Mouse (Mus musculus) urinary bladder, postnatal 25 days (tissue): ENCODE results near the gene Atf7ip.
"Not testable (repeated sequence)": the region's sequence is repeated elsewhere in the genome, so short reads cannot be mapped to it uniquely, and the experiment has no call there.

Experiments used
- DNase-seq: peaks from one replicate; pipeline ENCODE4 v3.0.0; 2022; ENCODE audit warnings: low spot score

The Atf7ip gene

DNA sequence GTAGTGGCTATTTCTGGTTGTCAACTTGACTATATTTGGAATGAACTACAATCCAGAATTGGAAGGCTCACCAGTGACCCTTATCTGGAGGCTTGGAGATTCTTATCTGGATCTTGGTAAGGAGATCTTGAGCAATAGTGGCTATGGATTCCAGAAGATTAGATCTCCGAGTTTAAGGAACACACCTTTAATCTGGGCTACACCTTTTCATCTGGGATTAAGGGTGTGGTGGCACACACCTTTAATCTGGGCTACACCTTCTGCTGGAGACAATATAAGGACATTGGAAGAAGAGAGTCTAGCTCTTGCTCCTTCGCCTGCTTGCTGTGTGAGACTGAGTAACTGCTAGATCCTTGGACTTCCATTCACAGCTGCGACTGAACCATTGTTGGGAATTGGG lies at the start of gene Atf7ip:
Gene Atf7ip, plus strand, starts transcription at position 301 of the 400 bp plus-strand sequence.
- DNase-seq: not testable (repeated sequence)

DNA sequence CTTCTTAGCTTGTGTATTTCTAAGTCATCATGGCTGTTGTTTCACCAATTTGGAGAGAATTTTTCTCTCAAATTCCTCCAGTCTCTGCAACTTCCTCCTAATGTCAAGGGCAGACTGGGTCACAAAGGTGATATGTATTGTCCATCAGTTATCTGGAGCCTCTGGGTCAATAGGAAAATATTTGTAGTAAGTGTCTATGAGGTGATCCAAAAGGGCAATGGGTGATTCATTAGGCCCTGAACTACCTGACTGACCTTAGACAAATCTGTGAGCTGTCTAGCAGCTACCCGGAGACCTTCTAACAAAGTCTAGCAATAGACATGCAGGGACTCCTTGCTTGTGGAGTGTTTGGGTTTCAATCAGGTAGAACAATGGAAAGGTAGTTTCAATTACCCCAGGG lies 49.7 kb upstream of the Atf7ip start:
- no peak for DNase-seq

DNA sequence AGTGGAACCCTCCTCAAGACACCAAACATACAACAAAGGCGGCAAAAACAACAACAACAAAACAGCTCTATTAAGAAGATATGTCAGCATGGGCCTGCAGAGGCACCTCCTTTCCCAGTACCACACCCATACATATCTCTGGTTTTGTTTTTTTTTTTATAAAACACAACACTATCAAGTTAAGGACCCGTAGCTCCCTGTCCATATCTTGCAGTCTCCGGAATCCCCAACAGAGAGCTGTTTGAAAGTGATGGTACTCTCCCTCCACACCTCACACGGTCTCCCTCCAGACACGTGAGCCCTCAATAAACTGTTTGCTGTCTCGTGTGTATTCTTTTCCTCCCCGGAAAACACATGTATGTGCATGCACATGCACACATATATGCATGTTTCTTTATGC lies 46.8 kb upstream of the Atf7ip start:
- no peak for DNase-seq

DNA sequence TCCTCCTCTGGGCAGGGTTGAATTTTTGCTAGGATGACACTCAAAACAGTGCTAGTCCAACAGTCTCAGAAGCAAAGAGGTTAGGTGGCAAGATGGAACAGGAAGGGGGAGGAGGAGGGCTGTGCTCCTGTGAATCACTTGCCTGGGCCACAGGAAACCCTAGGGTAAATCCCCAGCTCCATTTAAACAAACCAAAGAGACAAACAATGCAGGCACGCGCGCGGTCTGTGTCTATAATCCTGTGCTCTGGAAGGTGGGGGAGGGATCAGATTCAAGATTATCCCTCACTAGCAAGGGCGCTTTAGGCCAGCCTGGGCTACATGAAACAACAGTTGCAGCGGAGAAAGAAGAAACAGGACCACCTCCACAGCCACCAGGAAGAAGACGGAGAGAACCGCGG lies 42.5 kb upstream of the Atf7ip start:
- DNase-seq: no peak

DNA sequence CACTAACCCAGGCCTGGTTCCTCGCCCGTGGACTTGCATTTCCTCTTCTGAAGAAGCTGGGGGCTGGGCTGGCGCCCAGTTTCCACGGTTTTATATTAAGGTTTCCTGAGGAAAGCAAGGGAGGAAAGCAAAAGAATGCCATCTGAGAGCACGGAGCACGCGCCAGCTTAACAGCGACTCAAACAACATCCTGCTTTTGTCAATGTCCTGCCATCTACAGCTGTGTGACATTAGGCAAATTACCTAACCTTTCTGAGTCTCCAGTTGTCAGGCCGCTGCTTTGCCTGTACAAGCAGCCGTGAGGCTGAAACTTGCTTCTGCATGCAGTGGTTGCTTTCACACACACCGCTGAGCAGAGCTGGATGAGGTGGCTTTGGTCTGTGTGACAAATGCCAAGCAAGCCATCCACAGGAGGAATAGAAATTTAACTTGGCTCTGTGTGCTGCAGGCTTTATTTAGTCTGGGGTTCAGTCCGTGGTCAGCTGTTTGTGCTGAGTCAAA lies 41.8 kb upstream of the Atf7ip start:
- DNase-seq: no peak

DNA sequence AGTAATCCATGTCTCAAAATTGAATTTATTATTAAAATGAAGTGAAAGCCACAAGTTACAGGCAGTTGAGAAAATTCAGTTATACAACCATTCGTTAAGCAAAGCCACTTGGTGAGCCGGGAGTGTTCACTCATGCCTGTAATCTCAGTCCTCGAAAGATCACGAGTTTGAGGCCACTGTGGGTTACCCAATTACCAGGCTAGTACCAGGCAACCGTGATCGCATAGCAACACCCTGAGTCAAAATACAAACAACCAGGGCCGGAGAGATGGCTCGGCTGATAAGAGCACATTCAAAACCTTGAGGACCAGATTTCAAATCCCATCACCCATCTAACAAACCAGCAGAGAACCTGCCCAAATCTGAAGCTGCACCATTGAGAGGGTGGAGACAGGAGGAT lies 40.9 kb upstream of the Atf7ip start:
- DNase-seq: no peak

DNA sequence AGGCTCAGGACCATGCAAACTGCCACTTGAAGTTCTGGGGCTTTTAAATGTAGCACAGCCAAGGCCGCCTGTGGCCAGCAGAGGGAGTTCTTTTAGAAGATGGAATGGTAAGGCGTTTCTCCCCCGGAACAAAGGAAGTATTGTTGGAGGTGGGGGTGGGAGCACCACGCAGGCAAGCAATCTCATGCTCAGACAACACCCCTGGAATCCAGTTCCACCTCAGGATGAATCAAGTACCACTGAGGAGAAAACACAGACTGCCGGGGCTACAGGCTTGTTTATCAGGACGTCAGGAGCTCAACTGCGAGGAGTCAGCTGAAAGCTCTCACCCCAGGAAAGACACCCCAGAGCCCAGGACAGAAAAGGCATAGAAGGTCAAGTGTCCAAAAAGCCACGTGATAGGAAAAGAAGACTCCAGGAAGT lies 40.0 kb upstream of the Atf7ip start:
- DNase-seq: peak; percentile 62

DNA sequence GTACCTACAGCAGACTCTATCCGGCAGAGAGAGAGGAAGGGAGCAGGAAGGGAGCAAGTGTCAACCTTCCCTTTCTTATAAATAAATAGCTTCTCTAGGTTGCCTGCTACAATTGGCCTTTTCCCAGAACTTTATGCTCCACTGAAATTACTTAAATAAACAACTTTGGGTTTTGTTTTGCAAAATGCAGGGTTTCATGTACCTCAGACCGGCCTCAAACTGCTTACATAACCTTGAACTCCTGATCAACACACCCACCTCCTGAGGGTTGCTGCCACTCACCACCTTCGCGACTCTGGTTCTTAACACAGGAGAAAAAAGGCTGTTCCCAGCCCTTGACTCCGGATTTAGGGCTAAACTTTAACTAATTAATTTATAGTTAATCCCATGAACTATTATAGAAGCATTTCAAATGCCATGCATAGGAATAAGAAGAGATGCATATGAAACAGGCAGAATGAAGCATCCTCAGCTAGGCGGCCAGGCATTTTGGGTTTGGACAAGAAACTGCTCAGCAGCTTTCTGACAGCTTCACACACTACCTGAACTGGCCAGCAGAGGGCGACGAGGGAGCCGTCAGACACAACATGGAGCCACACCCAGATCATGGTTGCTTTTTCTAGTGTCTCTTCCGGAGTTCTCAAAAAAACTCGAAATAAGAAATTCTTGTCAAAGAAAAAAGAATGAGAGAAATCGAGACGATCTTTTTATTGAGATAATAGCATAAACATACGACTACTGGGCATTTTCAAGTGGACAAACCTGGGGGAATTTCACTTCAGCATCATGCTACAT lies 38.8 kb upstream of the Atf7ip start:
- peak; percentile 90 for DNase-seq

DNA sequence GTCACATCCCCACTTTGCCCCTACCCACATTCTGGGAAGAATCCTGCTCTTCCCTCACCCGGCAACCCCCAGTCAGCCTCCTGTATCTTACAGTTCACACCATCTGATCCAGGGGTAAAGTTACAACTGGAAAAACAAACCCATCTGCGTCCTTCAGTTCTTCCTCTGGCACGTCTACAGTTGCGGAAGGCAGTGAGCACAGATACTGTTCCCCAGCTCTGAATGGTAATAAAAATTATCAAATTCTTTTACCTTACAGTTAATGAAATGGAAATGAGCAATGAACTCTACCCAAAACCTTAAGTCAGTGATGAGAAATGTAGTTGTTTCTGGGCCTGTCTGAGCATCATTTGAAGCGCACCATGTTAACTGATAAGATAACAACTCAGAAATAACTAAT lies 38.1 kb upstream of the Atf7ip start:
- no peak for DNase-seq

DNA sequence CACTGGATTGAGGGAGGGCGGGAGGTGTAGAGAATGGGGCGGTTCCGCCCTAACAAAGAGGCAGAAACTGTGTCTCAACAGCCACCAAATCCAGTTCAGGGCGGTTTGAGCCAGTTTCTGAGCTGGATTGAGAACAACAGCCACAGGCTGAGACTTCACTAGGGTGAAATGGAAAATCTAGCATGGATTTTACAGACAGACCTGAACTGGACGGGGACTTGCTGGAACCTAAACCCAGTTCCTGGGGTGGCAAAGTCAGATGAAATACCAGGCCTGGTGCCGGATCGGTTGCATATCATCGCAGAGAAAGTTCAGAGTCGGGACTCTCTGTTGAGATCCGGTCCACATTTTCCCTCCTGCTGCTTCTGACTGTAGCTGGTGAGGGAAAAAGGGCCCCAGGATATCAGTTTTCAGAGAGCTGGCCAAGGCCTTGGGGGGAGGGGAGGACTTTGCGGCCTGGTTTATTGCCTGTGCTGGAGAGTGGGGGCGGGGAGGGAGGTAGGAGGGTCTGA lies 37.5 kb upstream of the Atf7ip start:
- peak; percentile 86 for DNase-seq

DNA sequence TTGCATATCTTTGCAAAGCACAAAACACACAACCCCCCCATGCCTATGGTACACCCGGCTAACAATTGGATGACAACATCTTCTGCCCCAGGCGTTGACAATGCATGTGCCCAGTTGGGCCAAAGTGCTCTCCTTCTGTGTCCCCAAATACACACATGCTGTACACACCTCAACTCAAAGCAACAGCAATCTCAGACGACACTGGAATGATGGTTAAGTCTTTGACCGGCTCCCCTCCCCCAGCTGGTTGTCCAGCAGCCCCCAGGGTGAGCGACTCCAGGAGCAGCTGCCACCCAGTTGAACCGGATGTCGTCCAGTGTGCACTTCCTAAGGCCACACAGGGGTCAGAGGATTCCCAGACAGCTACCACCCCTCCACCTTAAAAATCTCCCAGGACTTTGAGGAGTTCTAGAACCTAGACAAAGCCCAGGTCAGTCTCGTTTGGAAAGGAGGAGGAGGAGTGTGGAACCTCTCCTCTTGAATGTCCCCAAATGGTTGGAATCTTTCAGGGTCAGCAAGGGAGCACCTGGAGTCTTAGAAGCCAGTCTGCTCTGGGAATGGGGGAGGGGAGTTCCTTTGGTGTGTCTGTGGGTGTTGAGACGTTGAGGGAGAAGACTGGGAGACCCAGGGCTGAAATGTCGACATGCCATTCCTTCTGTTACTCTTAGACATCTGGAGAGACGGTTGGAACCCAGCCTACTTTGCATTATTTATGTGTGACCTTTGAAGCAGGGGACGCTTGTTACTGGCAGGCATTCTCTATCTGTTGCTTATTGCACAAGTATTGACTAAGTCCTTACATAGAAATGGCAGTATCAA lies 36.8 kb upstream of the Atf7ip start:
- no peak for DNase-seq

DNA sequence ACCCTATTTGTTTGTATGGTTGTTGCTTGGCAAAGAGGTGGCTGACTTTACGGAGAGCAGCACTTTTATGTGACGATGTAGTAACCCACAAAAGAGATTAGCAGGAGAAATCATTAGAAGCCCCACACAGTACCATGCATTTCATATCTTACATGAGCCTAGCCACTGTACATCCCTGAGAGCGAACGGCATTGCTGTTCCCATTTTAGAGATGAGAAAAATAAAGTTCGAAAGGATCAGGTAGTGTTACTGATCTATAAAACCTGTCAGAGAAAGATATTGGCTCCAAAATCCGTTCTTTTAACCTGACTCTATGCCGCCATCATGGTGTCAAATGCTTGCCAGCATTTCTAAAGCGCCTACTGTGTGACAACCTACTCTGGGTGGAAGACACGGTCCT lies 36.2 kb upstream of the Atf7ip start:
- no peak for DNase-seq

DNA sequence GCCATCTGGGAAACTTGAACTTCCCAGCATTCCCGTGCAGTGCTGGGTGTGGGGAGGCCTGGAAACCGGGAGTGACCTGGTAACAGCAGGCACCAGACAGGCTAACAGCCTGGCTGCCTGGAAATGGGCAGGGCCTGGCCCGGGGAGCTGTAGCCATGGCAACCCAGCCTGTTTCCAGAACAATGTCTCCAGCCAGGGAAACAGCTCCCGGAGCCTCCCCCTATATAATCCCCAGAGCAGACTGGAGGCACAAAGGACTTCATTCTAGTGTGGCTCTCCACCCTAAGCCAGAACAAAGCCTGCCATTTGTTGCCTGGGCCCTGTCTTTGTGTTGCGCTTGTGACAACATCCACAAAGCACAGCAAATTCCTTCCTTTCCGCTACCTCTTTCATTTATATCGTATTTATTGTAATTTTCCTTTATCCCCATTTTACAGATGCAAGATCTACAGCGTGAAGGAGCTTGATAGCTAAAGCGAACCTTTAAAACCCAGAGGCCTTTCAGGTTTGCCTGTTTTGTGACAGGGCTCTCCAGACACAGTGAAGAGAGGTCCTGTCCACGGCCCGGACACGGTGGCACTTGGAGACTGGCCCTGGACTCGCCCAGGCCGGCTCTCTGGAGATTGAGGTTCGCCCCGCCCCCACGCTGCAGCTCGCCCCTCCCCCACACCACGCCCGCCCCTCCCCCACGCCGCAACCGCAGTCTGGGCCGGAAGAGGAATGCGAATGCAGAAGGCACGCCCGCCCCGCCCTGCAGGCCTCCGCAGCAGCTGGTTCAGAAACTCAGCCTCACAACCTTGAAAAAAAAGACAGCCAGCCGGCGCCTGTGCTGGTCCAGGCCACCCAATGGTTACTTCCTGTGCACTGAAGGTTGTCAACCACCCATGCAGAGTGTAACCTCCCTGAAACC lies 35.4 kb upstream of the Atf7ip start:
- peak; percentile 54 for DNase-seq

DNA sequence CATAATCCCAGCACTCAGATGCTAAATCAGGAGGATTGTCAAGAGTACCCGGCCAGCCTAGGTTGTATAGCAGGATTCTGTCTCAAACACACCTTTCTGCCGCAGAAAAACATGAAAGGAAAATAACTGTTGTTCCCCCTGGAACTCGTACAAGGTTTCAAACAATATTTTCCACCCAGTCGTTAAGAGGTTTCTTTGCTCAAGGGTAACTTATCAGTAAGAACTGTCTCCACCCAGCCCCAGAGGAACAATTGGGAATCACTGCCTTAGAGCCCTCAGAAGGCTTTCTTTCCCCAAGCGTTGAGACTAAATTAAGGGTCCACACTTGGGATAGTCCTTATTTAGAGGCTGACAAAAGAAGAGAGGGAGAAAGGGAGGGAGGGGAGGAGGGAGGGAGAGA lies 34.4 kb upstream of the Atf7ip start:
- no peak for DNase-seq

DNA sequence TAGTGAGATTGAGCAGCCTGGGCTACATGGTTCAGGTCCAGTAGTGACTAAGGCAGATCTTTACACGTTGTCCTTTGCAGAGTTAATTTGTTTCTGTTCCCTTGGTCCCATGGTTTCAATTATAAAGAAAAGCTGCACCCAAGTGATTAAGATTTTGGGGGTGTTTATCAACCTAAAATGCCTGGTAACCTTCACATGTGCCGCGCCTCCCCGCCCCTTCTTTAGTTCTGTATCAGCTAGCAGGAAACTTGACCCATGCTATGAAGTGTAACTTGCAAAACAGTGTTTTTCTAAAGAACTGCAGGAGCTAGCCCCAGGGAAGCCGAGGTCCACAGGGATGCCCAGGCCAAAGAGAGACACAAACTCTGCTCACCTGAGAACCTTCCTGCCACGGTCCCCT lies 33.2 kb upstream of the Atf7ip start:
- no peak for DNase-seq

DNA sequence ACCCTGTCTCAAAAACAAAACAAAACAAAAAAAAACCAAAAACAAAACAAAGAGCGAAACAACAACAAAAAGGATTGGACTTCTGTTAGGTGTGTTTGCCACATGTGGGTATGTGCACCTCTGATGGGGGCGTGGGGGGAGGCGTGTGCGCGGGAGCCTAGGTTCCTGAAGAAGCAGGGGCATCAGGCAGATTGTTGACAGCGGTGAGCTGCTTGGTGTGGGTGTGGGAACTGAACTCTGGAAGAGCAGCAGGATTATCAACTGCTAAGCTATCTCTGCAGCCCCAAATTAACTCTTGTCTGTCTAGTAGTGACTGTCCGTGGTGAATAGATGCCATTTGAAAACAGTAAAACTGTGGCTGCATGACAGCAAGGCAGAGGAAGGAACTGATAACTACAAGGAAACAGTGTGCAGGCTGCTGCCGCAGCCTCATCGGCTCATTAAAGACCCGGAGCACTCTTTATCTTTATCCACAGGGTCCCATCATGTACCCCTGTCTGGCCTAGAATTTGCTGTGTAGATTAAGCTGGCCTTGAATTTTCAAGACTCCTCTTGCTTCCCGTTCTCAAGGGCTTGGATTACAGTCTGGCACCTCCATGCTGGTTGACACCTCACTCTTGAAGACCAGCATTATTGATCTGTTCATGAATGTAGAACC lies 32.4 kb upstream of the Atf7ip start:
- DNase-seq: no peak

DNA sequence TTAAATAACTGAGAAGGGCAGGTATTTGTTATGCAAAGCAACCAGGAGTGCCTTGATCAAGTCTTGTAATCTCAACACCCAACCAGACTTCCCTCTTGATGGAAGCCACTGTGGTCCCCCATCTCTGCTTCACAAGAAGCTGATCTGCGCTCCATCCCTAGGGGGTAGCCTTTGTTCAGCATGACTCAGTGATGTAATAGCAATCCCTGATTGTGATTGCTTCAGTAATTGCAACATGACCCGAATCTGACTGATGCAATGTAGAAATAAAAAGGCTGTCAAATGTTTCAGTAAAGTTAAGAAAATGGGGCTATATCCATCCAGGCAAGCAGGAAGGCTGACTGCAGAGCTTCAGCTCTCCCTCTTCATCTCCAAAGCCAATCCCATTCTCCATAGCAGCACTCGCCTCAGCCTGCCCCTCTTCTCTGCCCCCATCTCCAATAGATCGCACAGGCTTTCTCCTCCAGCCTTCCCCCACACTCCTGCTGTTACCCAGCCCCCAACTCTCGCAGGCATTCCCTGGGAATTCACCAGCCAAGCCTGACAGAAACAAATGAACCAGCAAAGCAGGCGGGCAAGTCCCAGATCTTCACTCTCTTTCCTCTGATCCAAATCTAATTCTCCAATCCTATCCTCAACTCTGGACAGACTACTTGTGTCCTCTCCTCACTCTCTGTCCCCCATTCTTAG lies 30.7 kb upstream of the Atf7ip start:
- DNase-seq: no peak

DNA sequence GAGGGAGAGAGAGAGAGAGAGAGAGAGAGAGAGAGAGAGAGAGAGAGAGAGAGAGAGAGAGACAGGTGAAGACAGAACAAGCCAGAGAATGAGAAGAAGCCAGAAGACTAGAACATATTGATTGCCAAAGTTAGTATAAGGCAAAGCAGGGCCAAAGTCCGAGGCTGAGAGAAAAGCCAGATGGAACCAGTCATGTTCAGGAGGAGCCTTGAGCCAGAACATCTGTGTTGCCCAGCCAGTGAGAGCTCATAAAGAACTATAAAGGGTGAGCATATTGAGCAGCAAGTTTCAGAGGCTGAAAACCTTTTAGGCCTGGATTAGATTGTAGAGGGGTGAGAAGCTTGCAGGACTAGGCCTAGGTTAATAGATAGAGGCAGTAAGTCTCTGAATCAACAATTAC lies 28.1 kb upstream of the Atf7ip start:
- no peak for DNase-seq

DNA sequence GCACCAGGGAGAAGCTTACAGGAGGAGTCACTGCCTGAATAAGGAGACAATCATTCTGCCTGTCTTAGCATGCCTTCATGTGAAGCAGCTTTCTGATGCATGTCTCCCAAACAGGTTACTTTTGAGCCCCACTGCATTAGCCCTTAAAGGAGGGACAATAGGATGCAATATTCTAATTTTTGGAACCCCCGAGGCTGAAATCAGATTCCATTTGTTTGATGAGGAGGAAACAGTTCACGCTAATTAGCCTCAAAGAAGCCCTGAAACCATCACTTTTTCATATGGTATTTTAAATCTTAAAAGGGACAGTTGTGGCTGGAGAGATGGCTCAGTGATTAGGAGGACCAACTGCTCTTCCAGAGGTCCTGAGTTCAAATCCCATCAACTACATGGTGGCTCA lies 22.4 kb upstream of the Atf7ip start:
- DNase-seq: no peak

DNA sequence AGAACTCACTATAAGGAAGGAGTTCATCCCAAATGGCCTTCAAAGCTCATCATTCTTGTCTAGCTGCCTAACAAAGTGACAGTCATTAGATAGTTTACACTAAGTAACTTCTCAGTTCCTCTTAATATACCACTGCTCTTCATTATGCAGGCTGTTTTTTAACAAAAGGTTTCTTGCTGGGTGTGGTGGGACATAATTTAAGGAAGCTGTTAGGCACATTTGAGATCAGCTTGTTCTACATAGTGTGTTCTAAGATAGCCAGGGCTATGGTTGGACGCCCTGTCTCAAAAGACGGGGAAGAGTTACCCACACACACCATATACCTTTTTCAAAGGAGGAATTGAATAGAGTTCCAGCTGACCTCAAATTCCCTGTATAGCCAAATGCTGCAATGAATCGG lies 21.9 kb upstream of the Atf7ip start:
- DNase-seq: no peak

DNA sequence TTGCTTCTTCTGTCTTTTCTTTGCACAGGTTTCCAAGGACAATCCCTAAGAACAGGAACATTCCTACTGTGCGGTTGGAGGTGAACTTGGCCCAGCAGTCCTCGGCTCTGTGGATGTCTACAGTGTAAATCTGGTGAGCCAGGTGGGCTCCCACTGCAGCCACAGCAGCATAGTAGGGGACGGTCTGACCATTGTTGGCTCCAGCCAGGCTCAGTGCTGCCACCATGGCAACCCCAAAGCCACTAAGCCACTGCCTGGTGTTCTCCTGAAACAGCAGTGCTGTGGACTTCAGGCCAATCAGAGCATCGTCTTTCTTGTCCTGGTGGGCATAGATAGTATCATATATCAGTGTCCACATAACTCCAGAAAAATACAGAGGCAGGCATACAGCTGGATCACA lies 19.8 kb upstream of the Atf7ip start:
- no peak for DNase-seq
